Mouse (Mus musculus) liver, embryonic 14.5 days (tissue): ENCODE measurements around the gene Kansl3. TPM values are rescaled to one million over a fixed set of nuclear protein-coding genes. Genes with fewer than 3 reads are reported as not detected.
A peak's percentile ranks its signal among the peaks of the same experiment; 100 is the strongest.

ENCODE experiments used
- ATAC-seq: fragments of 200-750 bp; cut with Nextera tagmentation; 2 replicates; pipeline ENCODE4 v1.8.0; 2017; ENCODE audit warnings: moderate number of reproducible peaks, mild to moderate bottlenecking, moderate library complexity; ENCODE audit not compliant: insufficient read depth
- DNase-seq, 3 experiments: peaks; one replicate each; pipeline ENCODE4 v3.0.0-alpha.2; 2012 to 2013; ENCODE audit warnings: low read depth in 3 of 3, low spot score in 3 of 3
- H3K27ac ChIP-seq: fragments of 300-500 bp; sonication (generic); 2 replicates; pipeline ENCODE4 v1.5.1; 2014; ENCODE audit warnings: moderate library complexity, mild to moderate bottlenecking, control low read depth, inconsistent platforms
- H3K27me3 ChIP-seq: fragments of 300-500 bp; sonication (generic); 2 replicates; pipeline ENCODE4 v1.6.1; 2014; ENCODE audit warnings: mild to moderate bottlenecking, low read length, moderate library complexity; ENCODE audit not compliant: control insufficient read depth, insufficient read depth
- H3K36me3 ChIP-seq: fragments of 300-500 bp; sonication (generic); replicated peaks from 2 replicates; pipeline ENCODE4 v1.6.1; 2014; ENCODE audit warnings: low read depth; ENCODE audit not compliant: control insufficient read depth, insufficient read depth
- H3K4me1 ChIP-seq, 2 experiments: fragments of 200-500 bp in 1 of 2; fragments of 300-500 bp in 1 of 2; sonication (generic) in 1 of 2; replicated peaks; 2 replicates each; pipeline ENCODE4 v1.6.1; 2012 to 2014; ENCODE audit warnings: antibody characterized with exemption in 1 of 2, inconsistent platforms in 1 of 2, low read length in 1 of 2; ENCODE audit not compliant: control insufficient read depth in 2 of 2, insufficient read depth in 2 of 2
- H3K4me2 ChIP-seq: fragments of 300-500 bp; sonication (generic); 2 replicates; pipeline ENCODE4 v1.6.1; 2014; ENCODE audit warnings: low read depth, mild to moderate bottlenecking, control low read depth, moderate library complexity
- H3K4me3 ChIP-seq, 2 experiments: fragments of 200-500 bp in 1 of 2; fragments of 300-500 bp in 1 of 2; sonication (generic) in 1 of 2; 2 replicates each; pipeline ENCODE4 v1.5.1; 2012 to 2014; ENCODE audit warnings: low read depth in 2 of 2, low read length in 2 of 2, mild to moderate bottlenecking in 2 of 2, control low read depth in 1 of 2, inconsistent platforms in 1 of 2, moderate library complexity in 1 of 2; ENCODE audit not compliant: insufficient read depth in 1 of 2
- H3K9ac ChIP-seq: fragments of 300-500 bp; sonication (generic); replicated peaks from 2 replicates; pipeline ENCODE4 v1.6.1; 2014; ENCODE audit warnings: mild to moderate bottlenecking, control low read depth, moderate library complexity
- H3K9me3 ChIP-seq: fragments of 300-500 bp; sonication (generic); 2 replicates; pipeline ENCODE4 v1.6.1; 2016; ENCODE audit warnings: low read length, mixed read lengths; ENCODE audit not compliant: control insufficient read depth
- CTCF ChIP-seq: IDR thresholded peaks from 2 replicates; pipeline ENCODE4 v1.5.1; 2016; ENCODE audit warnings: antibody characterized with exemption, low read depth, control low read depth
- EP300 ChIP-seq: IDR thresholded peaks from 2 replicates; pipeline ENCODE4 v1.6.1; 2016; ENCODE audit warnings: antibody characterized with exemption, low read depth
- WGBS: fragments of 180-500 bp; shearing (Covaris S2); extraction: QIAGEN DNeasy Blood & Tissue Kit; methylation state at CpG from one replicate; pipeline ENCODE4 v1.1.7; 2014; ENCODE audit not compliant: insufficient replicate concordance; 5-methylcytosine and 5-hydroxymethylcytosine counted together
- polyA plus RNA-seq, 2 experiments: library from polyadenylated mRNA; depleted of rRNA in 1 of 2; stranded (reverse) in 1 of 2; unstranded in 1 of 2; fragments of >200 nt; fragmentation: Nextera tagmentation in 1 of 2; extraction: Ambion mirVana in 1 of 2; gene quantifications; 2 replicates each; pipeline versions ENCODE4 v1.2.1 to v1.2.3; 2012 to 2014

Gene Kansl3
- polyA plus RNA-seq, 2 experiments = 7.2 to 10.9 TPM

GRCm38 (mm10) chr1:36378880-36379279 is 9.9 kb upstream of the Kansl3 start:
- DNase-seq = peak in 2 of 3 experiments; percentile 19
- H3K4me2 ChIP-seq = no peak overlapping the region
- no peaks in the 10 kb centered on the region; the same call in 1 of the 2 replicates for H3K27me3 ChIP-seq
- peak; percentile 41; the same call in 1 of the 2 replicates for ATAC-seq
- no peak overlapping the region for H3K9ac ChIP-seq
- WGBS = 24% methylated on average over 6 of the region's 6 CpGs
- H3K27ac ChIP-seq = no peak overlapping the region
- H3K4me3 ChIP-seq = no peak overlapping the region
- TF ChIP-seq CTCF = no peak
- TF ChIP-seq EP300 = no peak
- H3K9me3 ChIP-seq = no peaks in the 10 kb centered on the region
- peaks cover 0 to 10% of the 10 kb centered on the region in 2 experiments; a peak in 2 of 4 replicates for H3K4me1 ChIP-seq
- H3K36me3 ChIP-seq = no peaks in the 10 kb centered on the region

GRCm38 (mm10) chr1:36371934-36372845 is 3.2 kb upstream of the Kansl3 start, which contains the start of gene Fer1l5:
TSS of gene Fer1l5 (plus strand) at chr1:36372291.
- Histone ChIP-seq H3K36me3 (peaks cover 4% of the 10 kb centered on the region), H3K9me3 (no peaks in the 10 kb centered on the region), H3K9ac (no peak within 1 kb of the TSS), H3K4me1 (peaks cover 13 to 20% of the 10 kb centered on the region in 2 experiments), H3K4me2 (no peak within 1 kb of the TSS), H3K27me3 (no peaks in the 10 kb centered on the region; the same call in 1 of the 2 replicates), H3K27ac (no peak within 1 kb of the TSS), H3K4me3 (no peak within 1 kb of the TSS)
- ATAC-seq = peak; percentile 16; the same call in 1 of the 2 replicates
- DNase-seq = peak in 1 of 3 experiments; percentile 23
- 41% methylated on average over 10 of the region's 10 CpGs for WGBS
- no peak for TF ChIP-seq EP300
- TF ChIP-seq CTCF = no peak

GRCm38 (mm10) chr1:36370918-36371317 is 1.9 kb upstream of the Kansl3 start:
- H3K36me3 ChIP-seq = peaks cover 9% of the 10 kb centered on the region
- H3K4me1 ChIP-seq = peaks cover 14 to 20% of the 10 kb centered on the region in 2 experiments
- H3K4me3 ChIP-seq = no peak overlapping the region
- ATAC-seq (no peak), DNase-seq (no peak)
- no peak overlapping the region for H3K27ac ChIP-seq
- no peak for TF ChIP-seq EP300
- no peak for TF ChIP-seq CTCF
- no peaks in the 10 kb centered on the region for H3K9me3 ChIP-seq
- H3K27me3 ChIP-seq = no peaks in the 10 kb centered on the region; the same call in 1 of the 2 replicates
- H3K9ac ChIP-seq = no peak overlapping the region
- no peak overlapping the region for H3K4me2 ChIP-seq
- 72% methylated on average over 6 of the region's 6 CpGs for WGBS

- Histone ChIP-seq H3K4me2 (peak overlapping the region; percentile 87), H3K9me3 (no peaks in the 10 kb centered on the region), H3K36me3 (peaks cover 15% of the 10 kb centered on the region), H3K9ac (peak overlapping the region; percentile 67), H3K27me3 (no peaks in the 10 kb centered on the region), H3K4me1 (peaks cover 14 to 20% of the 10 kb centered on the region in 2 experiments), H3K4me3 (peak overlapping the region; percentile 67 to 95), H3K27ac (no peak overlapping the region)
- TF ChIP-seq CTCF (no peak), EP300 (no peak)
- ATAC-seq (peak; percentile 82), DNase-seq (peak; percentile 22 to 29 (median 28))
- 3% methylated on average over 54 of the region's 55 CpGs for WGBS
Measured at GRCm38 (mm10) chr1:36368112-36368968, 641 bp downstream of the Kansl3 start.
